Mouse (Mus musculus): ENCODE results near the gene Ttc27. TPM values are rescaled to one million over a fixed set of nuclear protein-coding genes. Genes with fewer than 3 reads are reported as not detected.

The Ttc27 gene
- total and polyA plus RNA-seq, 3 experiments: 52.9 to 92.9 (median 70.3) TPM

DNA sequence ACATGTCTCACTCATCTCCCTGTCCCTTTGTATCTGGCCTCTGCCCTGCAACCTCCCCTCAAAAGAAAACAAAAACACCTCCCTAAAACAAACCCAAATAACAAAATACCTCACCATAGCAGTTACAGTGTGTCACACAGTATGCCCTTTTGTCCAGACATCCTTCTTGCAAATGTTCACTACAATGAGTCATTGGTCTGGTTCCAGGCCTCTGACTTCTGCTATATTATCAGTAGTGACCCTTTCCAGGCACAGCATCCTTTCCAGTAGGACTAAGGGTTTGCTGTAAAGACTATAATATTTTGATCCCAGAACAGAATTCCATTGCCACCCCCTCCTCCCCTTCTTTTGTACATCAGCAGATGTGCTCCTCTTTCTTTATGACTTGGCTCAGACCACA is 64.4 kb downstream of the Ttc27 start:
- Histone ChIP-seq H3K79me2 (replicated peaks; ENCODE audit: control insufficient read depth, extremely low read depth, insufficient read depth, poor library complexity, severe bottlenecking) (no peaks in the 10 kb centered on the region), H3K27me3 (replicated peaks) (no peaks in the 10 kb centered on the region), H3K27ac (ENCODE audit: insufficient read depth, low read depth) (no peak overlapping the region), H3K9me3 (replicated peaks; ENCODE audit: low read length) (no peaks in the 10 kb centered on the region), H3K4me2 (ENCODE audit: insufficient read depth, low read depth, poor library complexity, severe bottlenecking) (no peak overlapping the region), H3K9ac (ENCODE audit: insufficient read depth, low read depth) (no peak overlapping the region), H3K36me3 (replicated peaks in 1 of 2; ENCODE audit: control insufficient read depth in 1 of 2, insufficient read depth in 1 of 2, low read length in 1 of 2) (peaks cover 17 to 62% of the 10 kb centered on the region in 2 experiments), H3K4me3 (replicated peaks in 1 of 3; ENCODE audit: low read depth in 2 of 3, low read length in 2 of 3, poor library complexity in 1 of 3) (no peak overlapping the region), H3K4me1 (ENCODE audit: control insufficient read depth in 1 of 2, insufficient read depth in 2 of 2) (no peaks in the 10 kb centered on the region)
- no peak for DNase-seq (ENCODE audit: extremely low read depth)
- in situ Hi-C loops (cut with MboI; ENCODE audit: low pct_ligation_motif_present, low pct_unique_long_range_greater_than_20kb, low sequenced_read_pairs) (no loop called here), dilution Hi-C loops (cut with MboI; ENCODE audit: extremely low pct_ligation_motif_present, extremely low pct_unique_long_range_greater_than_20kb, low sequenced_read_pairs) (no loop called here)
- TF ChIP-seq GABPA (IDR thresholded peaks at IDR 0.05; ENCODE audit: insufficient replicate concordance, low read depth, low read length): no peak

DNA sequence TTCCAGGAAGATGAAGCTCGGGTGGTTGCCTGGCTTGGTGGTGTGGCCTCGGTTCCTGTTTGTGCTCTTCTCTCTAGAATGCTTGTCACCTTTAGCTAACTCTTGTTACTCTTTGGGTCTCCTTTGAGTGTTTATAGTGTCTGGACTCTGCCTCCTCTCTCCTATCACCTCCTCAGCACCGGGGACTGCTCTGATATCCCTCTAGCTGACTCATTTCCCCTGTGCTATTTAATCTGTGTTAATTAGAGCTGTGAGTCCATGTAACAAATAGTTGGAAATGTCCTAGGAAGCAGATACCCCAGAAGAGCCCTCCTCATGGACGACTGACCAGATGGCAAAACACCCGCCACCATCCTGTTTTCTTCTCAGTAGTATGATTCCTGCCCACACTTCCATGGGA is 68.1 kb downstream of the Ttc27 start:
- dilution Hi-C loops (cut with MboI; ENCODE audit: extremely low pct_ligation_motif_present, extremely low pct_unique_long_range_greater_than_20kb, low sequenced_read_pairs): no loop called here
- Histone ChIP-seq H3K4me1 (ENCODE audit: control insufficient read depth in 1 of 2, insufficient read depth in 2 of 2) (no peaks in the 10 kb centered on the region), H3K4me2 (ENCODE audit: insufficient read depth, low read depth, poor library complexity, severe bottlenecking) (no peak overlapping the region), H3K27ac (ENCODE audit: insufficient read depth, low read depth) (no peak overlapping the region), H3K27me3 (replicated peaks) (no peaks in the 10 kb centered on the region), H3K4me3 (replicated peaks in 1 of 3; ENCODE audit: low read depth in 2 of 3, low read length in 2 of 3, poor library complexity in 1 of 3) (no peak overlapping the region), H3K9ac (ENCODE audit: insufficient read depth, low read depth) (no peak overlapping the region), H3K36me3 (replicated peaks in 1 of 2; ENCODE audit: control insufficient read depth in 1 of 2, insufficient read depth in 1 of 2, low read length in 1 of 2) (peaks cover 10 to 62% of the 10 kb centered on the region in 2 experiments), H3K79me2 (replicated peaks; ENCODE audit: control insufficient read depth, extremely low read depth, insufficient read depth, poor library complexity, severe bottlenecking) (no peaks in the 10 kb centered on the region), H3K9me3 (replicated peaks; ENCODE audit: low read length) (no peaks in the 10 kb centered on the region)
- TF ChIP-seq CHD1 (IDR thresholded peaks at IDR 0.05; ENCODE audit: low read depth, low read length) (no peak), GABPA (IDR thresholded peaks at IDR 0.05; ENCODE audit: insufficient replicate concordance, low read depth, low read length) (no peak), PAX5 (IDR thresholded peaks at IDR 0.05; ENCODE audit: low read length) (no peak), NRF1 (IDR thresholded peaks at IDR 0.05; ENCODE audit: low read depth, low read length) (no peak), EP300 (IDR thresholded peaks at IDR 0.05; ENCODE audit: low read length) (no peak), CTCF (conservative IDR thresholded peaks at IDR 0.05 in 1 of 2, IDR thresholded peaks at IDR 0.05 in 1 of 2; ENCODE audit: low read depth in 2 of 2, low read length in 2 of 2) (no peak), UBTF (IDR thresholded peaks at IDR 0.05; ENCODE audit: low read depth, low read length) (no peak), NELFE (IDR thresholded peaks at IDR 0.05; ENCODE audit: low read depth, low read length) (no peak), SMC3 (IDR thresholded peaks at IDR 0.05; ENCODE audit: low read depth, low read length) (no peak), ZKSCAN1 (IDR thresholded peaks at IDR 0.05; ENCODE audit: borderline replicate concordance, low read depth, low read length) (no peak), E2F4 (IDR thresholded peaks at IDR 0.05; ENCODE audit: insufficient replicate concordance, low read depth, low read length) (no peak), MAX (IDR thresholded peaks at IDR 0.05; ENCODE audit: low read length) (no peak), ZC3H11A (IDR thresholded peaks at IDR 0.05; ENCODE audit: low read depth, low read length) (no peak), MAZ (IDR thresholded peaks at IDR 0.05; ENCODE audit: low read depth, low read length) (no peak), JUN (IDR thresholded peaks at IDR 0.05; ENCODE audit: insufficient read depth, low read depth, low read length) (no peak), POLR2A (IDR thresholded peaks at IDR 0.05; ENCODE audit: low read depth, low read length) (no peak), USF1 (IDR thresholded peaks at IDR 0.05; ENCODE audit: low read depth, low read length) (no peak)
- in situ Hi-C loops (cut with MboI; ENCODE audit: low pct_ligation_motif_present, low pct_unique_long_range_greater_than_20kb, low sequenced_read_pairs): no loop called here
- DNase-seq (ENCODE audit: extremely low read depth): no peak

Measured in CH12.LX (cell line).